Mouse (Mus musculus) hindbrain, embryonic 15.5 days (tissue): Measurements from ENCODE around the gene Sp100. TPM values are rescaled to one million over a fixed set of nuclear protein-coding genes. Genes with fewer than 3 reads are reported as not detected.
"Not testable (repeated sequence)": the region's sequence is repeated elsewhere in the genome, so short reads cannot be mapped to it uniquely, and the experiment has no call there.

Experiments used
- ATAC-seq: fragments of 200-750 bp; cut with Nextera tagmentation; 2 replicates; pipeline ENCODE4 v1.8.0; 2017; ENCODE audit warnings: low read depth, moderate number of reproducible peaks, moderate TSS enrichment; ENCODE audit not compliant: low FRiP score
- H3K27ac ChIP-seq: fragments of 300-500 bp; sonication (generic); replicated peaks from 2 replicates; pipeline ENCODE4 v1.5.1; 2015; ENCODE audit warnings: mild to moderate bottlenecking, inconsistent platforms
- H3K27me3 ChIP-seq: fragments of 300-500 bp; sonication (generic); 2 replicates; pipeline ENCODE4 v1.6.1; 2015; ENCODE audit warnings: control low read depth, inconsistent platforms
- H3K36me3 ChIP-seq: fragments of 300-500 bp; sonication (generic); 2 replicates; pipeline ENCODE4 v1.6.1; 2015; ENCODE audit warnings: control low read depth, inconsistent platforms
- H3K4me1 ChIP-seq: fragments of 300-500 bp; sonication (generic); replicated peaks from 2 replicates; pipeline ENCODE4 v1.6.1; 2015; ENCODE audit warnings: control low read depth, inconsistent platforms
- H3K4me2 ChIP-seq: fragments of 300-500 bp; sonication (generic); 2 replicates; pipeline ENCODE4 v1.6.1; 2015; ENCODE audit warnings: moderate library complexity, mild to moderate bottlenecking, inconsistent platforms
- H3K4me3 ChIP-seq: fragments of 300-500 bp; sonication (generic); 2 replicates; pipeline ENCODE4 v1.5.1; 2015; ENCODE audit warnings: mild to moderate bottlenecking, inconsistent platforms
- H3K9ac ChIP-seq: fragments of 300-500 bp; sonication (generic); 2 replicates; pipeline ENCODE4 v1.6.1; 2015; ENCODE audit warnings: inconsistent platforms
- H3K9me3 ChIP-seq: fragments of 300-500 bp; sonication (generic); 2 replicates; pipeline ENCODE4 v1.6.1; 2016; ENCODE audit warnings: control low read depth, inconsistent platforms
- WGBS: fragments of 180-500 bp; shearing (Covaris S2); methylation state at CpG from one replicate; pipeline ENCODE4 v1.1.7; 2015; 5-methylcytosine and 5-hydroxymethylcytosine counted together
- polyA plus RNA-seq: library from polyadenylated mRNA; unstranded; fragments of >200 nt; fragmentation: Nextera tagmentation; extraction: Ambion mirVana; gene quantifications from 2 replicates; pipeline ENCODE4 v1.2.1, GENCODE M21; 2015

The Sp100 gene
- polyA plus RNA-seq: 0.78 and 1.8 TPM in 2 replicates

DNA sequence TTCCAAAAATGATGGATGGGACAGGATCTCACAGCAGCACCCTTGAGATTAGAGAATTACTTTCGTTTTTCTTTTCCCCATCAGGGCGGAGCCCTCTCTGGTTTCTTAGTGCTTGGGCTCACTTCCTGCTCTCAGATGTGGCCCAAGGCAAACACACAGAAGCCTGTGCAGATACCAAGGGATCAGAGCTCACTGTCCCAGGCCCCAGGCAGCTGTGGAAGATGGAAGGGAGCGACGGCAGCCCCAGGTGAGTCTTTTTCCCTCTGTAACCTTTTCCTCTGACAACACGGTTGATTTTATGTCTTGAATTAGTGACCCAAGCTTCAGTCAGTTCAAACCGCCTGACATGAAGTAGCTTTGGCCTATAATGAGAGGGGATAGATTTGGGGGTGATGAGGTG, at the start of gene Sp100:
Sp100 (plus strand) TSS at position 108 of the 400 bp plus-strand sequence.
- H3K9me3 ChIP-seq, H3K4me2 ChIP-seq, H3K9ac ChIP-seq, H3K27ac ChIP-seq, H3K4me3 ChIP-seq, H3K27me3 ChIP-seq, ATAC-seq, H3K36me3 ChIP-seq, H3K4me1 ChIP-seq: not testable (repeated sequence)
- WGBS: 79% methylated on average over 6 of the region's 6 CpGs

GRCm38 (mm10) chr1:85600078-85600477, 49.7 kb upstream of the Sp100 start, which contains the start of gene Sp140:
Sp140 (plus strand) TSS chr1:85600378.
- not testable (repeated sequence) for H3K27me3 ChIP-seq, H3K4me2 ChIP-seq, H3K36me3 ChIP-seq, H3K4me3 ChIP-seq, H3K9me3 ChIP-seq, ATAC-seq, H3K4me1 ChIP-seq, H3K27ac ChIP-seq, H3K9ac ChIP-seq
- WGBS: no CpG with 5 or more reads among the region's 5 CpGs

GRCm38 (mm10) chr1:85600794-85601193, 49.0 kb upstream of the Sp100 start:
- not testable (repeated sequence) for H3K27ac ChIP-seq, H3K4me2 ChIP-seq, H3K4me1 ChIP-seq, H3K4me3 ChIP-seq, H3K9me3 ChIP-seq, ATAC-seq, H3K36me3 ChIP-seq, H3K9ac ChIP-seq, H3K27me3 ChIP-seq
- 58% methylated on average over 4 of the region's 4 CpGs for WGBS

DNA sequence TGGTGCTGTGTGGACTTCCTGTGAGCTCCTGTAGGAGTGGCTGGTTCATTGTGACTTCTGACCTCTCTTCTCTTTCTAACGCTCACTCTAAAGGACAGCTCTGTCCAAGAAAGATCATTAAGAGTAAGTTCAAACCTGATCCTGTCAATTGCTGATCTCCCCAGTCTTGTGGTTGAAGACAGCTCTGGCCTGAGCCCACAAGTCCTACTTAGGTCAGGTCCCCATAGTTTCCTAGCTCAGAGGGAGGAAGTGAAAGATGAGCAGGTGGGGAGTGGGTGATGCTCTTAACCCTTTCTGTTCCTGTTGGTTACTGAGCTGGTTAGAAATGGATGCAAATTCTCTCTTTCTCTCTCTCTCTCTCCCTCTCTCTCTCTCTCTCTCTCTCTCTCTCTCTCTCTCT, 45.4 kb upstream of the Sp100 start:
- H3K4me1 ChIP-seq, H3K9ac ChIP-seq, H3K36me3 ChIP-seq, H3K9me3 ChIP-seq, ATAC-seq, H3K4me2 ChIP-seq, H3K27me3 ChIP-seq, H3K4me3 ChIP-seq, H3K27ac ChIP-seq: not testable (repeated sequence)
- no CpG with 5 or more reads among the region's 1 CpGs for WGBS

GRCm38 (mm10) chr1:85608361-85608760, 41.4 kb upstream of the Sp100 start:
- H3K4me2 ChIP-seq, H3K27me3 ChIP-seq, H3K9me3 ChIP-seq, H3K27ac ChIP-seq, H3K36me3 ChIP-seq, H3K9ac ChIP-seq, H3K4me3 ChIP-seq, ATAC-seq, H3K4me1 ChIP-seq: not testable (repeated sequence)
- 84% methylated on average over 3 of the region's 4 CpGs for WGBS

GRCm38 (mm10) chr1:85610581-85610980, 39.2 kb upstream of the Sp100 start:
- H3K4me3 ChIP-seq, ATAC-seq, H3K4me2 ChIP-seq, H3K27me3 ChIP-seq, H3K36me3 ChIP-seq, H3K4me1 ChIP-seq, H3K27ac ChIP-seq, H3K9ac ChIP-seq, H3K9me3 ChIP-seq: not testable (repeated sequence)
- WGBS: no CpG with 5 or more reads among the region's 4 CpGs

GRCm38 (mm10) chr1:85615096-85615495, 34.7 kb upstream of the Sp100 start:
- WGBS: 94% methylated on average over 3 of the region's 3 CpGs

GRCm38 (mm10) chr1:85615819-85616218, 34.0 kb upstream of the Sp100 start:
- not testable (repeated sequence) for H3K4me2 ChIP-seq, H3K9ac ChIP-seq, H3K4me3 ChIP-seq, H3K36me3 ChIP-seq, H3K27me3 ChIP-seq, H3K4me1 ChIP-seq, H3K27ac ChIP-seq, H3K9me3 ChIP-seq, ATAC-seq
- 68% methylated on average over 3 of the region's 3 CpGs for WGBS

More at GRCm38 (mm10) chr1:85615096-85615495, 34.7 kb upstream of the Sp100 start:
- H3K9me3 ChIP-seq, H3K27ac ChIP-seq, H3K36me3 ChIP-seq, H3K4me2 ChIP-seq, H3K9ac ChIP-seq, H3K27me3 ChIP-seq, H3K4me1 ChIP-seq, ATAC-seq, H3K4me3 ChIP-seq: not testable (repeated sequence)

DNA sequence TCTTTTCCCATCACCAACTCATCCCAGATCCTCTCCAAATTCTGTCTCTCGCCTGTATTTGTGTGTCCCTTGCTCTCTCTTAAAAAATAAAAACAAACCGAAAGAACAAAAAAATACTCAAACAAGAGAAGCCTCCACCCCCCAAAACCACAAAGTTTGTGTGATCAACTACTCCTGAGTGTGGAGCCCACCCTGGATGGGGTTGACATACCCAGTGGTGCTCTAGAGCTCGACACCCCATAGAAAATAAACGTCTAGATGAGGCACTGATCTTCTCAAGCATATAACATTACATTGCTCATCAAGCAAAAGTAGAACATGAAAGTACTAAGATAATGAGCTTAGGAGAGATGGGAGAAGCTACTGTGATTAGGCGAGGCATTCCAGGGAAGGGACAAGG, 32.6 kb upstream of the Sp100 start:
- not testable (repeated sequence) for H3K36me3 ChIP-seq, H3K27me3 ChIP-seq, H3K27ac ChIP-seq, H3K9me3 ChIP-seq, H3K4me1 ChIP-seq, H3K4me2 ChIP-seq, H3K4me3 ChIP-seq, H3K9ac ChIP-seq, ATAC-seq
- WGBS: 65% methylated on average over 4 of the region's 5 CpGs

- not testable (repeated sequence) for H3K27ac ChIP-seq, H3K36me3 ChIP-seq, H3K27me3 ChIP-seq, ATAC-seq, H3K4me1 ChIP-seq, H3K4me2 ChIP-seq, H3K9ac ChIP-seq, H3K4me3 ChIP-seq, H3K9me3 ChIP-seq
- WGBS: 45% methylated on average over 1 of the region's 1 CpGs
Observed at GRCm38 (mm10) chr1:85618689-85619088, 31.1 kb upstream of the Sp100 start.

DNA sequence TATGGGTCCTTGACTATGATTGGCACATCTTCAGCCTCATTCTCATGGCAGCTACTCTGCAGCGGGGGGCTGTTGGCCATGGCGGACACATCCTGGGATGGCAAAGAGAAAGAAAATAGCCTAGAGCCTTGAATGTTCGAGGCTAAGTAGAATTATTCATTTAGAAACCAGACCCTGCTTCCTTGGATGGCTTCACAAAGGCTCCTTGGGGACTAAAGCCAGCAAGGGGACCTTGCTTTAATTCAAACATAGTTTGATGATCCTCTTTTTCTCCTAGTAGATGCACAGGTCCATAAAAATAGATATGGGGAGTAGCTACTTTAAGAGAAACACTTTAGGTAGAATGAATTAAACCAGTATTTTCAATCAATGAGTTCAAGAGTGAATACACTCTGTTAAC, 12.9 kb upstream of the Sp100 start:
- H3K36me3 ChIP-seq, H3K4me2 ChIP-seq, H3K4me3 ChIP-seq, H3K4me1 ChIP-seq, H3K27ac ChIP-seq, H3K9me3 ChIP-seq, H3K9ac ChIP-seq, ATAC-seq, H3K27me3 ChIP-seq: not testable (repeated sequence)
- 52% methylated on average over 3 of the region's 3 CpGs for WGBS

- not testable (repeated sequence) for H3K9ac ChIP-seq, H3K4me3 ChIP-seq, H3K36me3 ChIP-seq, H3K27me3 ChIP-seq, H3K27ac ChIP-seq, H3K4me2 ChIP-seq, H3K4me1 ChIP-seq, ATAC-seq, H3K9me3 ChIP-seq
- WGBS: 86% methylated on average over 4 of the region's 4 CpGs
Observed at GRCm38 (mm10) chr1:85638144-85638543, 11.6 kb upstream of the Sp100 start.

DNA sequence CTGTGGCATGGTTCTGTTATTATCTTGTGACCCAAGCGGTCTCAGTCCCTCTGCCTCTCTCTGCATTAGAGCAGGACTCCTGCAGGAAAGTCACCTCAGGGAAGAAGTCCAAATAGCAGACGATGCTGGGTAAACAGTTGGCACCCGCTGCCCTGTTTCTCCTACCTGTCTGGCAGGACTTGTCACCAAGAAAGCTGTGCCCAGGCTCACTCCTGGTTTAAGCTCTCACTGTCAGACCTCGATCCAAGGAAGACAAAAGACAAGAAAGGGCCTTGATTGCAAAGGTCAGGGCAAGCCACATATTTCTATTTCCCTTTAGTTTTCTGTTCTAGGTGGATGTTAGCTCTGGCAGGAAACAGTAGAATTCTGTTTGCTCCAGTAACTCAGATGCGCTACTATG, 736 bp downstream of the Sp100 start:
- not testable (repeated sequence) for H3K27me3 ChIP-seq, ATAC-seq, H3K36me3 ChIP-seq, H3K27ac ChIP-seq, H3K9me3 ChIP-seq, H3K4me1 ChIP-seq, H3K4me2 ChIP-seq, H3K9ac ChIP-seq, H3K4me3 ChIP-seq
- WGBS: 77% methylated on average over 4 of the region's 5 CpGs
